Mouse (Mus musculus) bone marrow macrophage, adult 2 months (primary cell): ENCODE measurements around the gene Gm9747.

Experiments
- CTCF ChIP-seq: IDR thresholded peaks from 2 replicates; pipeline ENCODE4 v1.5.1; 2012; ENCODE audit warnings: low read depth, mild to moderate bottlenecking, low read length, moderate library complexity
- POLR2A ChIP-seq: IDR thresholded peaks from 2 replicates; pipeline ENCODE4 v1.6.1; 2012; ENCODE audit warnings: mild to moderate bottlenecking, low read depth, low read length, borderline replicate concordance

DNA sequence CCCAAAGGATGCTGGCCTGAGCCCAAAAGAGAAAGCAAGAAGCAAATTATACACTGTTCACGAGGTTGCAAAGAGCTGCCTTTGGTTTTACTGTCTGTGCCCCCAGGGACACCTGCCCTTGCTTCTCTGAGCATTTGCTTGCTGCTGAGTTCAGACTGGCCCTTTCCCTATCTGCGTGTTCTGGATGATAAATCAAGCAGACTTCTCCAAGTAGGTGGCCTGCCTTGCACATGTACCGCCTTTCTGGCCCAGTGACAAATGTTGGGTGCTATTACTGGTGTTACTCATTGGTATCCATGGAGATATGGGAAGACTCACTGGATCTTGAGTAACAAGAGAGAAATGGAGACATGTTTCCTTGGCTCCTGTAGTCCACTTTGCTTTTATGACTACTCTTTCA, 43.4 kb upstream of the Gm9747 start:
- TF ChIP-seq CTCF: no peak
- TF ChIP-seq POLR2A: no peak
